Mouse (Mus musculus) lung, adult 18-20 months (tissue): Measurements from ENCODE around the gene Lgr4.

Source experiments
- DNase-seq, 2 experiments: peaks; one replicate each; pipeline ENCODE4 v3.0.0; 2022; ENCODE audit warnings: mixed read lengths in 2 of 2

The Lgr4 gene

DNA sequence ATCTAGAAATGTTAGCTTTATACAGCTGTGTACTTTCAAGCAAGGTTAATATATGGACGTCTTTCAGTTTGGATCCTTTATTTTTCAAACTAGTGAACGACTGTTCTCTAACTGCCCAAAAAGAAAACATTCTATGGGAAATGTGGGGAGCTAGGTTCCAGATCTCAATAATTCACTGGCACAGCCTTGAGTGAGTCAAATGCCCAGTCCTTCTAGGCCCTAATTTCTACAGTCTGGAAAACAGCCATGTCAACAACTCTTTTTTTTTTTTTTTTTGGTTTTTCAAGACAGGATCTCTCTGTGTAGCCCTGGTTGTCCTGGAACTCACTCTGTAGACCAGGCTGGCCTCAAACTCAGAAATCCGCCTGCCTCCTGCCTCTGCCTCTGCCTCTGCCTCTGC, 4.9 kb downstream of the Lgr4 start:
- no peak for DNase-seq

DNA sequence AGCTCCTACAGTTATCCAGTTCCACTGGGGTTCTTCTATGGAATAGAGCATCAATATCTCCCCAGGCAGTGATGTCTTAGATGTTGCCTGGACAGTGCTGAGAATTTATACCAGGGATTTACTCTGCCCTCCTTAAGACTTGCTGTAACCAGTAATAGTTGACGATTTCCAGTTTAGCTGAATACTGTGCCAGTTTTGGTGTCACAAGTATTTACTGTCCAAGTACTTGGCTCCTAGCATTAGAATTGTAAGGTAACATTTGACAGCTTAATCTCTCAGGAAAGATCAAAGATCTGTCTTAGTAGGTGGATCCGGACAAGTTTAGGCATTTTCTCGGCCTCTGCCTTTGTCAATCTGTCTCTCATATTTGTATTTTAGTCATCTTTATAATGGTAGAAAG, 5.6 kb downstream of the Lgr4 start:
- DNase-seq: no peak

DNA sequence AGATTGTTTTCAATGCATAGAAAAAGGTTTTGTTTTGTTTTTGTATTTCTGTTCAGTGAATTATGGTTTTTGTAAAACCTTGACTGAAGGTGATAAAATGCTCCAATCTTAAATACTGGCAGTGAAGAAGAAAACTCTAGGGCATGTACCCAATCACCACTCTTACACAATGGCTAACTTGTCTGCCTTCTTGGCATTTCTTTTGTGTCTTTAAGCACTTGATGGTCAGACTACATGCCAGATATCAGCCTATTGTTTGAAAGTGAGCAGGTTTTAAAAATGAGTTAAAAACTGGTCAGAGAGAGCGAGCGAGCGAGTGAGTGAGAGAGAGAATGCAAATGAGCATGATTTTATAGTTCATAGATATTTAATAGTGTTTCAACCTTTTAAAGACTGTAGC, 6.5 kb downstream of the Lgr4 start:
- DNase-seq: no peak

DNA sequence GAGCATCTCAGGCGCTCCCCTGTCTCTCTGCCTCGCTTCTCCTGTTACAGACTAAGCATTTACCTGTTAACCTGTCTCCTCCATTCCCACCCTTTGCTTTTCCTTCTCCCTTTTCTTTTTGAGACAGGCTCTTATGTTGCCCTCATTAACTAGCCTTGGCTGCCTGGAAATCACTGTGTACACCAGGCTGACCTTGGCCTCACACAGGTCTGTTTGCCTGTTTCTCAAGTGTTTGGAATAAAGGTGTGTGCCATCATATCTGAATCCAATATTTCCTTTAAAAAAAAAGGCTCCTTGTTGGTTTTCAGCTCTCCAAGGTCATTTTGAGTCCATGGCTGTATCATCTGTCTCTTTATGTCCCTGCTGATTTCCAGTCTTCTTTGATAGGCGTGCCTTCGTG, 9.5 kb downstream of the Lgr4 start:
- DNase-seq: no peak

DNA sequence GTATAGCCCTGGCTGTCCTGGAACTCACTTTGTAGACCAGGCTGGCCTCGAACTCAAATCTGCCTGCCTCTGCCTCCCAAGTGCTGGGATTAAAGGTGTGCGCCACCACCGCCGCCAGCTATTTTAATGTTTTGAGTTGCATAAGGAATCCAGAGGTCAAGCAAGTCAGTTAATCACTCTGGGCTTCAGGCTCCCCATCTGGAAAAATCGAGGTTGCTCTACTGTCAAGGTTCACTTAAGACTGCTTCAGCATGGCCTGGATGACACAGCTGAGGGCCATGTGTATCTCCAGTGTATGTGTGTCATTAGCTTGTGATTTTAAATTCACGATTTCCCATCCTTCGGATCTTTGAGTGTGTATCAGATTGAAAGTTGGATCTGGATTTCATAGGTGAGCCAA, 10.0 kb downstream of the Lgr4 start:
- DNase-seq: no peak

DNA sequence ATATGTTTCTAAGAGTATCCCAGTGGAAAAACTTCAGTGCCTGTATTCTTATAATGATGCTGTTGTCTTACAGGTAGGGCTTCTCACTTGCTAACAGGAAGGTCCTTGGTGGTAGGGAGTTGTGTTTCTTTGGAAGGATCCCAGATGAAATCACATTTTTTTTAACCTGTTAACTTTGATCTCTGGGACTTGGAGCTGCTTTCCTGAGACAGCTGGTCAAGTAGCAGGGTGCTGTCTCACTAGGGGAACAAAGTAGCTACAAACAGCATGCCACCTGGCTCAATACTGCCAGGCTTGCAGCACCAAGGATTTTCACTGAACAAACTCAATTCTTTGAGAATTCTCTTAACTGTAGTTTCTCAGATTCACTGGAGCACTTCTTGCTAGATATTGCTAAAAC, 10.4 kb downstream of the Lgr4 start:
- no peak for DNase-seq

DNA sequence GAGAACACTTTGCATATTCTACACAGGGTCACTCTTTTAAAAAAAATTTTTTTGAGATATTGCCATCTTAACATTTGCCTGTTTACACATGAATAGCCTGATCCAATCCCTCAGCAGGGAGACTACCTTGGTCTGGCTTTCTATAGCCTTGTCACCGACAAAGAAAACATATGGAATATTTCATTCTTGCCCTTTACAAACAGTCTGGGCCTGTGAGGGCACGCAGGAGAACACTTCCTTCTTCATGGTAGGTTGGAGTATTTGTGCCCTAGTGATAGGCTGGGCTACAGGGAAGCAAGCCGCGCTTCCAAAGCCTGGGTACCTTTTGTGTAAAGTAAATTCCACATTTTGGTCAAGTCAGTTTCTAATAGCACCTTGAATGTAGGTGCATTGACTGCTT, 11.3 kb downstream of the Lgr4 start:
- DNase-seq: no peak

DNA sequence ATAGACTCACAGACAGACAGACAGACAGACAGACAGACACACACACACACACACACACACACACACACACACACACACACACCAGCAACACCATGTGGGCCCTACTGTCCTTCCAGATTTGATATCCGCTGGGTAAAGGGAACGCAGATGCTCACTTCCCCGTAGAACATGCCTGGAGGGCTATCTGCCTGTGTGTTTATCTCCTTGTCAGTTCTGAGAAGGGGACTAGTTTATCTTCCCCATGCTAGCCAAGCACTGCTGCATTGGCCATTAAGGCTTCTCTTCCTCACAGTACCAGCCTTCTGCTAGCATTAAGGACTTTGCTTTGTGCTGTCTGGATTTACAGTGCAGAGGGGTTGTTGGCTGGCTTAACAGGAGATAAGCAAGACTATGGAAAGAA, 11.8 kb downstream of the Lgr4 start:
- no peak for DNase-seq

DNA sequence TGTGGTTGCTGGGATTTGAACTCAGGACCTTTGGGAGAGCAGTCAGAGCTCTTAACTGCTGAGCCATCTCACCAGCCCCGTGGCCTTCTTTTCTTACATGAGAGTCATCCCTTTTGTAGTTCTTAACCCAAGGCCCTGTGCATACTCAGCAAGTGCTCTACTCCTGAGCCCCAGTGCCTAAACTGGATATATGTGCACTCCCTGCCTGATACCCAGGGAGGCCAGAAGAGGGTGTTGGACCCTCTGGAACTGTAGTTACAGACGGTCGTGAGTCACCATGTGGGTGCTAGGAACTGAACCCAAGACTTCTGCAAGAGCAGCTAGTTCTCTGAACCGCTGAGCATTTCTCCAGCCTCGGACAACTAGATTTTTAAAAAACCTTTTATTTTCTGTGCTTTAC, 12.9 kb downstream of the Lgr4 start:
- DNase-seq: no peak

DNA sequence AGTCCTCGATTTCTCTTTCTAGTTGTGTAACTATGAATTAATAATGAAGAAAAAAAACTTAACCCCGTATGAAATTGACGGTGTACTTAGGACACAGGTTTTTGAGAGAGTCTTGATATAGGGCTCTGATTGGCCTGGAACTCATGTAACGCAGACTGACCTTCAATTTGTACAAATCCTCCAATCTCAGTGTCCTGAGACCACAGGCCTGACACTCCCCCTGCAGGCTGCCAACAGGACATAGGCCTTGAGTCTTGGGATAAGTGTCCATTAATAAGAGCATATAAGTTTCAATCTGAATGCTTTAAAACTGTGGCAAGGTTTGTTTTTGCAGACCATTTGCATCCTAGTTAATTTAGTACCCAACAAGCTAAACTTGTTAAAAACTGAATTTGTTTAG, 13.3 kb downstream of the Lgr4 start:
- no peak for DNase-seq

DNA sequence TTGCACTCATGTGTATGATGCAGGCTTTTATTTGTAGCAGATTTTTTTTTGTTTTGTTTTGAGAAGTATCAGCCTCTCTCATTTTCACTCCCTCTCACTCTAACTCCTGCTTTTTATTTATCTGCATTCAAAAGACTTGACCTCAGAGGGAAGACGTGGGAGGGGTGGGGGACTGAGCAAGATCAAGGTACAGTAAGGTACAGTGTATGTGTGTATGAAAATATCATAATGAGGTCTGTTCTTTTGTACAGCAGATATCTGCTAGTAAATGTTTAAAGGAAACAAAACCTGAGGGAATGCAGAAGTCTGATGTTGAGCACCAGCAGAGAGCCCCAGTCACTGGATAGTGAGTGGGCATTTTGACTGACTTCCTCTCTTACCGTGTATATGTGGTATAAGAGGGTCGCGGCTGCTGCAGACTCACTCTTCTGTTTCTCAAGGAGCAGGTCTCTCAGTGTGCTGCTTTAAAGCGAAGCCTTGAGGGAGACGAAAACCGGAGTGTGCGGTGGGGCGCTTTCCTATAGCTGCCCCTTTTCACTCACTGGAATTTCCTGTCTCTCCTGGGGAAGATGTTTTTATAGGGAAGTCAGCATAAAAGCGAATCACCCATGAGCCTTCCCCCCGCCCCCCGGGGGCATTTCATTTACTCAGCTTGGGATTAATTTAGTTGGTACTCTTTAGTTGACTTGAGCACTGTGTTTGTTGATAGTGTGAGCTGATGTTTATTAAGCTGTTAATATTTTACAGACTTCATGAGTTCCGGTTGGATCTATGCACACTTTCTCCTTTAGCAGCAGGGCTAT, 14.7 kb downstream of the Lgr4 start:
- DNase-seq: no peak

DNA sequence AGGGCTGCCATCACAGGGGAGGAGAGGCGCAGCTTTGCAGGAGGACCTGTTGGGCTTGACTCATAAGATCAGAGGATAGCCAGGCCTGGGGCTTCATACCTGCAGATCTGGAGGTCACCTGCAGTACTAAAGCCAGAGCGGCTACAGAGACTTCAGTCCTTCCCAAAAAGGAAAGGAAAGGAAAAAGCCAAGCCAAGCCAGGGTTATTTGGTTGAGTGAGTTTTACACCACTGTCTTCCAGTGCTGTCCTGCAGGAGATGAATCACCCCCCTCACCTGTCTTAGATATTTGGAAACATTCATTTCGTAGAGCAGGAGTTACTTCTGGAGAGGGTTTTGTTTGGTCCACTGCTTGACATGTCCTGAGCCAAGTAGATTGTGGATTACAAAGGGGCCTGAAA, 15.7 kb downstream of the Lgr4 start:
- DNase-seq: no peak

DNA sequence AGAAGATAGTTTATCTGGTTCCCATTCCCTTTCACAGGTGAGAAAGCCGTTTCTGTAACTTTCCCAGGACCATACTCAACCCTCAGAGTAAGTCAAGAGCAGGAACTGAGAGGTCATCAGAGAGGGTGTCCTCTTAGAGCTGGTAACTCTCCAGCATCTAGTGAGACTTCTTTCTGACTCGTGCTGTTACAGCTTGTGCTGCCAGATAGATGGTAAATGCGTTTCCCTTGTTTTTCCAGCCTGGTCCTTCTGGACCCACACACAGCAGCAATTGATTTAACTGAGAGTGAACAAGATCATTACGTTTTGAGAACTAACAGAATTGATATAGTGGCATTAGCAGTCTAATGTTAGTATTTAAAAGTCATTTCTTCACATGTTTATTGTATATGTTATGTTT, 16.6 kb downstream of the Lgr4 start:
- DNase-seq: no peak

DNA sequence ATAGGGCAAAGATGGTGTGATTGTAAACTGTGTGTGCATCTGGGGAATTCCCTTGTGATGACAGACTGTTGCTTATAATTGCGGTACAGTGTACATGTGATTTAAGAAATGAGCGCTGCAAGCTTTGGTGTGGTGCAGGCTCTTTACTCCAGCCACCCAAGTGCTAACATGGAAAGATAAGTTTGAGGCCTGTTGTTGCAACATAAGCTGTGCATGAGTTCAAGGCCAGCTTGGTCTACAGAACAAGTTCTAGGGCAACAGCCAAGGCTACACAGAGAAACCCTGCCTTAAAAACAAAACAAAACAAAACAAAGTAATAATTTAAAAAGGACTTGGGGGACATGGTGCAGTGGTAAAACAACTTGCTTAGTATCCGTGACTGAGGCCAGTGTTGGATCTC, 17.7 kb downstream of the Lgr4 start:
- DNase-seq: no peak

DNA sequence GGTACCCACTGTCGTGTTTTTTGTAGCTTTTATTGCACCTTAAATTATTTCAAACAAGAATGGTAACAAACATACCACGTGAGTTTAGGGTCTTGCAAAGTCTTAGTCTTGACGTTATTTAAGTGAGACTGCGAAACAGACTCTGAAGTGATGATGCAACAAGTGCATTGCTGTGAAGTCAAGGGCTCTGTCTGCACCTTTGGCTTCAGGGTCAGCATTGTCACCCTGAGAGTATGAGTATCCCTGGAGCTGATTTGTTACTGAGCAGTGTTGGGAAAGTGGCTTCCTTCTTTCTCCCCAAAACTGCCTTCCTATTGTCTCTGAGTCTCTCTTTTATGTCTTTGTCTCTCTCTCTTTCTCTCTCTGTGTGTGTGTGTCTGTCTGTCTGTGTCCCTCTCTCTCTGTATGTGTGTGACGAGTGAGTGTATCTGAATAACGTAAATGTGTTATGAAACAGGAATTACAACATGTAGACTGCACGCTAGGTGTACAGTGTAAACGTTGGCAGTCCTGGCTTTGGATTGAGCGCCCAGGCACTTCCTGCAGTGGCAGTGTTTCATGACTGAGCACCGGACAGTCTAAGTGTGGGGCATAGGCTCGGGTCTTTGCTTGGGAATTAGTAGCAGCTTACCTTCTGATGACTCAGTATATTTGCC, 18.4 kb downstream of the Lgr4 start:
- no peak for DNase-seq

DNA sequence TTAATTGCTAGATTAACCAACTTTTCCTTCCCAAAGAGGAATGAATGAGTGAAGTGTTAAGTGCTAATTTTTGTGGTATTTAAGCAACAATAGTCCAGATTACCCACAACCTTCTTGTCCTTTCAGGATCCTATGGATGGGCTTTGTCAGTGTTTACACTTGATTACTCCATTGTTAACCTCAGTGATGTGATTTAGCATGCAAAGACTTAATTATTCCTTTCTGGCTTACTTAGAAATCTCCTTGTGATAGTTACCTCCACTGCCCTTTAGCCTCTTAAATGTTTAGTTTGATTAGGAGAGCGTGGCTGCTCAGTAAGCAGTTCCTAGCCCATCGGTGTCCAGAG, 18.9 kb downstream of the Lgr4 start:
- DNase-seq: no peak

DNA sequence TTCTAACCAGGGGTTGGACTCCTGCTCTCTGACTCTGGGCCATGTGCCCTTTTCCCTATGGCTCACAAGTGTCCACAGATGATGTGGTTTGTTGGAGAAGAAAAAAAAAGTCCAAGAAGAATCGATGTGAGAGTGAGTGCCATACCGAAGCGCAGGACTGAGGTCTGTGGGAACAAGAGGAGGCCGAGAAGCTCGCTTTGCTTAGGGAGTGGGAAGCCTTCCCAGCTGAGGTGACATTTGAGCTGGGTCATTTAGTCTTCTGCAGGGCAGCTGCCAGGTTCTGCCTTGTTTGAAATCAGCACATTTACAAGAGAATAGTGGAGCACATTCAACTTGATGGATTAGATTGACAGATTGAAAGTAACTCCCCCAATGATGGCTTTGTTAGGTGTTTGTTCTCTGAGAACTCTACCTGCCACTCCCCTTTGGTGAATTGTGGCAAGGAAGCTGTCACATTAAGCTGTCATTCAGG, 24.6 kb downstream of the Lgr4 start:
- no peak for DNase-seq

DNA sequence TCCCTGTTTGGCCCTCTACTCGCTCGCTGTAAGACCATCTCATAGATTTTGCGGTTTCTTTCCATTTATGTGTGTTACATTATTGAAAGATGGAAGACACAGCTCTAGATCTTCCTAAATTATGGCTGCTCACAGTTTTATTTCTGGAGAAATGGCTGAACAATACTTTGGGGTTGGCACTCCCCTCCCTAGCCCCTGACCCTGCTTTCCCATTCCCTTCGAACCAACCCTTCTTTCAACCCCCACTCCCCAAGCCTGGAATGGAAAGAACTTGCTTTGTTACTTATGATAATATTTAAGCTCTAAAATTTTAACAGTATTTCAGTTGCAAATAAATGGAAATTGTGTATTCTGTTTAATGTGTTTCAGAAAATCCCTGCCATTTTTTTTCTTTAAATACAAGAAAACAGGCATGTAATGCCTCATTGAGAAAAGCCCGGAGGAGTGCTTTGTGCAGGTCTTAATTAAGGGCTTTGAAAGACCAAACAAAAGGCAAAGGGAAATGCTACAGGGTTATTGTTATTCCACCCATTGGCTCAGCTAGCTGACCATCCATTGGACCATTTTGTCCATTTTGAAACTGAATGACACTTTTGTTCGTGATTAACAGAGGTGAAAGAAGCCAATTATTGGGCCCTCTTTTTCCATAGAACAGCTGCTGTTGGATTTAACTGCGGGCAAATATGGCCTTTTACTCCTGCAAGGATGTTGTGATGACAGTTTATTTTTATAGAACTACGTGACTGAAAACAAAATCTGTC, 25.5 kb downstream of the Lgr4 start:
- no peak for DNase-seq

DNA sequence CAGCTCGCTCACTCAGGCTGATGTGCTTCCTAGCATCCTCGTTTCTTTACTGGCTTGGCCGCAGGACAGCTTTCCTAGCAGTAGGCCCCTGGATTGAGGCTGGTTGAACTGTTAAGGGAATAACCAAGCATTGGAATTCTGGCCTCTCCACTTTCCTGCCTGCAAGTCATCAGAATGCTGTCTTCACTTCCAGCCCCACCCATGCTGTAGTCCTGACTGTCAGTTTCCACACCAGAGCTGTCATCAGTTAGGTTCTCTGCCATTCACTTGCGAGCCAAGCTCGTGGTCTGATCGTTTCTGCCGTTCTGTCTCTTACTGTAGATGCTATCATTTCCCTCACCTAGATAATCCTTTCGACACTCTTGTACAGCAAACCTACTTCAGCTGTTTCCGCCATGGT, 27.5 kb downstream of the Lgr4 start:
- DNase-seq: no peak

DNA sequence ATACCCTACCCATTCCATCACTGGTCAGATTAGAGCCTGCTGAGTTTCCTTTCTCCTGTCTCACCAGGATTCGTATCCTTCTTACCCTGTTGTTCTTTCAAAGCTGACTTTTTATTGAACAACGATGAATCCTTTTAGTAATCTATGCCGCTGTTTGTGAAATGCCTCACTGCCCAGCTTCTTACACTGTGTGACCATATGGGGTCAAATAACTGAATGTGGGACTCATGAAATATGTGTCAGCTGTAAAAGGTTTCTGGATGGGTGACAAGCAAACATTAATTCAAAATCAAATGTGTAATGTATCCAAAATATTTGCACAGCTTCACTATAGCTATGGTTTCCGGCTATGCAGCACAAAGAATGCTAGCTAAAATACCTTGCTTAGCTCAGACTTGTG, 28.1 kb downstream of the Lgr4 start:
- no peak for DNase-seq

DNA sequence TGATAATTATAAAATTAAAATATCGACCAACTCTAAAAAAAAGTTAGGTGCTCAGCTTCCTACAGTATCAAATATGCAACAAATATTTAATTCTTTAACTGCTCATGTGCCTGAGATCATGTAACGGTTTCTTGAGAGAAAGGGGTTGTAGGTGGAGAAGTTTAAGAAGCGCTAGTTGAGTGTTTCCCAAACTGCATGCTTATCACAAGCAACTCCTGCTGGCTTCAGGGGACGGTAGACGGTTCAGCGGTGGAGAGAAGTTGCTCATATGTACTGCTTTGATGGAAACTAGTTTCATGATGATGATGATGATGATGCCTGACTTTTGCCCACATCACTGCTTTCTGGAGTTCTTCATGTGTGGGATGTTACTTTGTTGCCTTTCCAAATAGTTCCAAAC, 29.0 kb downstream of the Lgr4 start:
- DNase-seq: no peak

DNA sequence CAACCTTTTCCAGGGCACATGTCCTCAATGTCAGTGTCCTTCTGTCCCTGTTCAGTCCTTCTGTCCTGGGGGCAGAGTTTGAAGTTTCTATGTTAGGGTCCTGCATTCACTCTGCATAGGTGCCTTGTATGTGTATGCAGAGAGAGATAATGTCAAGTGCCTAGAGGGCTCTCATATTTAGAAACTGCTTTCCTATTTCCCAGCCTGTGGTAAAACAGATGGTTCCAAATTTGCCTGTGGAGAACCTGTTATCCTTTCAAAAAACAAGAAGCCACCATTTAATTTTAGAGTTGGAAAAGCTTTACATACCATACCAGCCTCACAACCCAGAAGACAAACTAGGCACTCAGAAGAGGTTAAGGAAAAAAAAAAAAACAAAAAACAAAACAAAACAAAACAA, 32.1 kb downstream of the Lgr4 start:
- DNase-seq: no peak

DNA sequence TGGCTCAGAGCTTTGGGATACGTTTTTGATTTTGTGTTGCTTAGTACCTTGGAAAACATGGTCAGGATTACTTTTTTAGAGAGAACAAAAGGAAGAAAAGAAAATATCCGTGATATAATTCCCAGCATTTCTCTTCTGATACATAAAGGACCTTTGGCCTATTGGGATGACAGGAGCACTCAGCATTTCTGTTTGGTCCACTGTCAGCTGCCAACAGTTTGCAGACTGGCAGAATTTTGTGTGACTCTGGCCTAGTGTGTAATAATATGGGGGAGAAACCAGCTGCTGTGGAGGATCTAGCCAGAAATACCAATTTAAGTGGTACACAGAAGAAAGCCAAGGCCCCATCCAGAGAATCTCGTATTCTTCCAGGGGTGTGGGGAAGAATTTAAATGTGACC, 32.9 kb downstream of the Lgr4 start:
- no peak for DNase-seq

DNA sequence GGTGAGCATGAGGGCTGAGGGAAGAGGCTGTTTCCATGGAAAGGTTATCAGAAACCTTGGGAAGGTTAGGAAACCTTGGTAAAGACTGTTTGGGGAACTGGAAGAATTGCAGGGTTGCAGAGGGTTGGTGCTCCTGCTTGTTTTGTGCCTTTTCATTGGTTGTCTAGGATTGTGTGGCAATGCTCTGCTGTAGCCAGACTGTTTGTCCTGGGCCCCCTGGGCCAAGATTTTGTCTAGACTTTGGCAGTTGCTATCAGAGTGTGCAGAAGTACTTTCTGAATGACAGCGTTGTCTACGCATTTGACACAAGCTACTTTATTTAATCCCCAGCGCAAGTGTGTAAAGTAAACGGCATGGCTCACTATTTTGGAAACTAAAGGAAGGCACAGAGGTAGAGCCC, 33.6 kb downstream of the Lgr4 start:
- no peak for DNase-seq
